Mouse (Mus musculus): ENCODE data around the gene Eno2. TPM values are rescaled to one million over a fixed set of nuclear protein-coding genes. Genes with fewer than 3 reads are reported as not detected.
"Not testable (repeated sequence)": the region's sequence is repeated elsewhere in the genome, so short reads cannot be mapped to it uniquely, and the experiment has no call there.

Eno2 gene
- 10 to 100 TPM; 23.0 to 74.2 (median 42.8) TPM for total RNA-seq (2022)

- DNase-seq = no peak
These were observed at the start of gene Eno2 for GRCm38 (mm10) chr6:124769101-124769765. Gene Eno2 (minus strand): TSS chr6:124769673.

- DNase-seq = no peak
These were observed 48.5 kb upstream of the Eno2 start for GRCm38 (mm10) chr6:124817971-124818370.

- no peak for DNase-seq
These were observed 48.1 kb upstream of the Eno2 start for GRCm38 (mm10) chr6:124817563-124817962.

GRCm38 (mm10) chr6:124817125-124817524 lies 47.7 kb upstream of the Eno2 start:
- DNase-seq = no peak

- no peak for DNase-seq
These were observed 47.1 kb upstream of the Eno2 start for GRCm38 (mm10) chr6:124816611-124817010.

- DNase-seq = no peak
These were observed 45.6 kb upstream of the Eno2 start for GRCm38 (mm10) chr6:124814858-124815774.

GRCm38 (mm10) chr6:124814448-124814847 lies 45.0 kb upstream of the Eno2 start:
- DNase-seq = no peak

- DNase-seq = peak; percentile 90
These were observed 44.5 kb upstream of the Eno2 start, which contains the start of gene Tpi1 for GRCm38 (mm10) chr6:124813933-124814332. Gene Tpi1 (minus strand): TSS chr6:124814296.

- peak; percentile 58 for DNase-seq
These were observed 44.0 kb upstream of the Eno2 start for GRCm38 (mm10) chr6:124813496-124813895.

GRCm38 (mm10) chr6:124812848-124813247 lies 43.4 kb upstream of the Eno2 start:
- DNase-seq = no peak

GRCm38 (mm10) chr6:124811701-124812560 lies 42.5 kb upstream of the Eno2 start:
- DNase-seq = no peak

- no peak for DNase-seq
These were observed 41.9 kb upstream of the Eno2 start for GRCm38 (mm10) chr6:124811403-124811665.

GRCm38 (mm10) chr6:124810566-124811402 lies 41.3 kb upstream of the Eno2 start:
- not testable (repeated sequence) for DNase-seq

GRCm38 (mm10) chr6:124809775-124810538 lies 40.5 kb upstream of the Eno2 start:
- no peak for DNase-seq

GRCm38 (mm10) chr6:124809052-124809774 lies 39.7 kb upstream of the Eno2 start:
- DNase-seq = peak; percentile 78

- DNase-seq = peak; percentile 71
These were observed 39.0 kb upstream of the Eno2 start, which contains the start of gene Spsb2 for GRCm38 (mm10) chr6:124808358-124809012. Gene Spsb2 (plus strand): TSS chr6:124808661.

- DNase-seq = no peak
These were observed 38.5 kb upstream of the Eno2 start for GRCm38 (mm10) chr6:124807986-124808357.

GRCm38 (mm10) chr6:124807366-124807765 lies 37.9 kb upstream of the Eno2 start:
- DNase-seq = no peak

- DNase-seq = no peak
These were observed 37.1 kb upstream of the Eno2 start for GRCm38 (mm10) chr6:124806446-124807140.
